Mouse (Mus musculus) brain, adult 2 months (tissue): ENCODE measurements around the gene Mtch1.
"Not testable (repeated sequence)": the region's sequence is repeated elsewhere in the genome, so short reads cannot be mapped to it uniquely, and the experiment has no call there.

Experiments used
- DNase-seq: peaks from one replicate; pipeline ENCODE4 v3.0.0; 2011; ENCODE audit warnings: low read depth, low spot score

Mtch1 gene

DNA sequence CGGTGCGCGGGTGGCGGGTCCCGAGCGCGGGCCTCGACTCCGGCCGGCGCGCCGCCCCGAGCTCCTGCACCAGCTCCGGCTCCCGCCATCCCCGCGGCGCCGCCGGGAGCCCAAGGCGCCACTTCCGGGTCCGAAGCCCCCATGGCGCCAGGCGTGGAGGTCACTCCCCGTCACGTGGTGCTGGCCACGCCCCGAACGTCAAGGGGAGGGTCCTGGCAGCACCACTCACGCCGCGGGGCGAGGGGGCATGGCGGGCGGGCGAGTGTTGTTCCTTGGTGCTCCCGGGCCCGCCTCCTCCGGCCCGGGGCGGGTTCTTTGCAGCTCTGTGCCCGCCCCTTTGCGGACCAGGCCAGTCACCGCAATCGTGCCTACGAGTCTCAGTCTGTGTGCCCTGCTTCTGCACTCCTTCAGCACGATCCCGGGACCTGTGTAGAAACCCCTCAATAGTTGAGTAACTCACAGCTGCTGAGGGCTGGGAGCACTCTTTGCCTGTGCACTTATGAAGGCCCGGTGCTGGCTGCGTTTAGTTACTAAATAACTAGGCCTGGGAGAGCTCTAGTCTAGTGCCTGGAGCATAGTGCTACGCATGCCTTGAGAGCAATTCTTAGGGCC lies at the start of gene Mtch1:
Mtch1 (minus strand) TSS at position 290 of the 612 bp plus-strand sequence.
- DNase-seq, result peak; percentile 98

DNA sequence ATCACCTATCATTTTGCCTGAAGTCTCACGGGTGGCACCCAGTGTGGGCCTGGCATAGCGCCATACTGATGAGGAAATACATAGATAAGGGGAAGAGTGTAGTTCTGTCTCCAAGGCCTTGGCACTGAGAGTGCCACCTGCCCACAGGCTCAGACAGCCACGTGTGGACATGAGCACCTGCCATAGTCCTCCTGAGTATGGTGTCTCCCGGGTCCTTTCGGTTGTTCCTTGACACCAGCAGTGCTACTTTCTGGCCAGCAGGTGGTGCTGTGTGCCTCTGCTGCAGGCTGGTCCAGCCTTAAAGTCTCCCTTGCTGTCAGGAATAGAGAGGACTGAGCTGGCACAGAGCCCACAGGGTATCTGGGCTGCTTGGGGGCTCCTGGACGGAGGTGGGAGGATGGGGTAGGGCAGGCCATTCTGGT lies 49.1 kb upstream of the Mtch1 start:
- DNase-seq, result peak; percentile 91

DNA sequence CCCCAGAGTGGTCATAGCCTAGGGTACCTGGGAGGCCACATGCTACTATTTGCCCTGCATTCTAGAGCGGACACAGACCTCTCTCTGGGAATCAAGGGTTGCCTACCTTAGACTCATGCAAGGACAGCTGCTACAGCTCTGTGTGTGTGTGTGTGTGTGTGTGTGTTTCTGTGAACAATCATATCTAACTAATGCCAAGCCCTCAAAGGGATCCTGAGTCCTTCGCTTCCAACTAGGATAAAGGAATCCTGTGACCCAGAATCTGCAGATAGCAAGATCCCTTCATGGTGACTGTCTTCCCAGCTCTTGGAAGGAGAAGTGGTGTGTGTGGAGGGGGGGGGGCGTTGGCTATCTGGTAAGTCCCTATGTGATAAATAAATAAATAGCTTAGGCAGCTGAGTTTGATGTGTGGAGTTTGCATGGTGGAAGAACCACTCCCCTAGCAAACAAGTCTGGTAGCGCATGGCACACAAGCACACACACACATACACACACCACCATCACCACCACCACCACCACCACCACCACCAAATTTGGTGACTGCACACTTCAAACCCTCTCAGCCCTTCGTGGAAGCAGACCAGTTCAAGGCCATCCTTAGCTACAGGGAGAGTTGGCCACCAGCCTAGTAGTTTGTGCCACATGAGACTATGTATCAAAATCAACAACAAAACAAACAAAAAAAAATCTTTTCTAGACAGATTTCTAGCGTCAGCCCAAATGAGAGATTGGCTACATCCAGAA lies 48.5 kb upstream of the Mtch1 start:
- DNase-seq, result no peak

DNA sequence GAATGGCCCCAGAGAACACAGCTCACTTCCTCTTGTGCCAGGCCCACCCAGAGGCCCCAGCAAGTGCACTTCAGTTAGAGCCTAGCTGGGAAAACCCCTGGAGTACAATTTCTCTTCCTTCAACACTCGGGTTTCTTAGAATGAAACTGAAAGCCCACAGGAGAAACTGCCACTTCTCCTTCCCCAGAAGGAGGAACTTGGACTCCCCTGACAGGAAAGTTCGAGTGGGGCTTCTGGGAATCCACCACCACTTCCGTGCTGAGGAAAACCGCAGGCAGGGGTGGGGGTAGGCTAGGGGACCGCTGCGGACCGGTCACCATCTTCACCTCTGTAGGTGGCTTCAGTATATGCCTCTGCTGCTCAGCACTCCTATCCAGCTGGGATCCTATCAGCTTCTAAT lies 47.6 kb upstream of the Mtch1 start:
- DNase-seq, result peak; percentile 43

DNA sequence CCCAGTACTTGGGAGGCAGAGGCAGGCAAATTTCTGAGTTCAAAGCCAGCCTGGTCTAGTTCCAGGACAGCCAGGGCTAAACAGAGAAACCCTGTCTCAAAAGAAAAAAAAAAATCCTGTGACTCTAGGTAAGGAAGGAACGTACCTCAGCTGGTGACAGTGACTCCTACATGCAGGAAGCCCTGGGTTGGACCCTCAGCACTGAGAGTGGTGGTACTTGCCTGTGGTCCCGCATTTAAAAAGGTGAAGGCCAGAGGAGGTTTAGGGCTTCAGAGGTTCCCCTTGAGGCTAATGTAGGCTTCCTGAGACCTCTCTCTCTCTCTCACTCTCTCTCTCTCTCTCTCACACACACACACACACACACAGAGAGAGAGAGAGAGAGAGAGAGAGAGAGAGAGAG lies 47.0 kb upstream of the Mtch1 start:
- DNase-seq, result not testable (repeated sequence)

DNA sequence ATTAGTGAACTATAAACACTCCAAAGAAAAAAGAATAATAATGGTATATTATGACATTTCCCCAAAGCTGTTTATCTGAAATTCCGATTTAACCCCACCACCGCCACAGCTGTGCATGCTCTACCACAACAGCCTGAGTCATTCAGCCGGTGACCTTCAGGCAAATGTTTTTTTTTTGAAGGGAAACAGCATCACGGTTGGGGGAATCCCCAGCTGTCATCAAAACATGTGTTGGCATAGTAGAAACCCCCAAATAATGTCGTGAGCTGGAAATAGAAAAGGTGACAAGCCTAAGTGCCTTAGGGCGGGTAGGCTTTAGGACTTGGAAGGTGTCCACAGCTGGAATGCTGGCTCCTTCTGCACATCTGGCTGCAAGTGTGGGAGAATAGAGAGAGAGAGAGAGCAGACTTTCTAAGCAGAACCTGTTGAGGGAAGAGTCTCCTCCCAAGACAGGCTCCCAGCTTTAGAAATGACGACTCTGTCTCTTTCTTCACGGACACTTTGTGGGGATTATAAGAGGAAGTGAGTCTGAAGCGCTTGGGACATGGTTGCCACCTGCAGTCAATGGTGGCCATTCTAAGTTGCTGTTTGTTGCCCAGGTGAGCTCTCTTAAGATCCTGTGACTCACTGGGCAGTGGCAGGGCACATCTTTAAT lies 46.5 kb upstream of the Mtch1 start:
- no peak for DNase-seq

DNA sequence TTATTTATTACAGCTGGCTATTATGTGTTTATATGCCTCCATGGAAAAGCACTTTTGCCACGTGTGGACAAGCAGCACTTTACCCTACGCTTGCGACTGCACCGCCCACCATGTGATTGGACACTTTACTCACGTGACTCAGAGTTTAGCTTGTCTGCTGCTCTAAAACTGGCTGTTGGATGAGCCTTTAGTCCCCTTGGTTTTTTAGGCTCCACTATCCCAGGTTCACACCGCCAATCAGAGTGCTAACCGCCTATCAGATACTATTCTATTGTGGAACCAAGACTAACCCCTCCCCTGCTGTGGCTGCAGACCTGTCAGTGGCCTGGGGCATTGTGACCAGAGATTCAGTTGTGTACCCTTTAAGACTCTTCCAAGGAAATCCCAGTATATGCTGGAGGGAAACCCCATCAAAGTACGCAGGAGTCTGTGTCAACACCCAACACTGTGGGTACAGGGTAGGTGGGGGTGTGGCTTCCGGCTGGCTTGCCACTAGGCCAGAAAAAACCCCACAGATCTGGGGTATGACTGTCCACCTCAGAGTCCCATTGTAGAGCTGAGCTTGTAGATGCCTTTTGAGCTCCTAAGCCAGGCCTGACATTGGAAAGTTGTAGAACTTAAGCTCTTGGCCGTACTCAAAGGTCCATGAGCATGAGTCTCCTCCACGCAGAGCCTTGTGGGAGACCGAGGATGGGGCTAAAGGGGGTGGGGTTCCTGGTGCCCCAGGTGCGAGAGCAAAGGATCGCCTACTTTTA lies 45.8 kb upstream of the Mtch1 start:
- no peak for DNase-seq

DNA sequence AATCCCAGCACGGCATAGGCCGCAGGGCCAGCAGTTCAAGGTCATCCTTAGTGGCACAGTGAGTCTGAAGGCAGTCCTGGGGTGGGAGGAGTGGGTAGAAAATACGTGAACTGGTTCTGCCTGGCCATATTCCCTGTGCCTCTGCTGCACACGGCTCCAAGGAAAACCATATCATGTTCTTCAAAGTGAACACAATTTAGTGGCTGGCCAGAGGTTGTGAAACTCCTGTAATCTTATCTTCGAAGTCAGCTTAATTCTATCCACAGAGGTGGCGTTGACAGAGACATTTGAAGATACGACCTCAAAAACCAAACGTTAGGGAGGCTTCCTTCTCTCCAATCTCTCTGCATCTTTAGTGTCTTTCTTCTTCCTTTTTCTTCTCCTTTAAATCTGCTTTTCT lies 43.5 kb upstream of the Mtch1 start:
- no peak for DNase-seq

DNA sequence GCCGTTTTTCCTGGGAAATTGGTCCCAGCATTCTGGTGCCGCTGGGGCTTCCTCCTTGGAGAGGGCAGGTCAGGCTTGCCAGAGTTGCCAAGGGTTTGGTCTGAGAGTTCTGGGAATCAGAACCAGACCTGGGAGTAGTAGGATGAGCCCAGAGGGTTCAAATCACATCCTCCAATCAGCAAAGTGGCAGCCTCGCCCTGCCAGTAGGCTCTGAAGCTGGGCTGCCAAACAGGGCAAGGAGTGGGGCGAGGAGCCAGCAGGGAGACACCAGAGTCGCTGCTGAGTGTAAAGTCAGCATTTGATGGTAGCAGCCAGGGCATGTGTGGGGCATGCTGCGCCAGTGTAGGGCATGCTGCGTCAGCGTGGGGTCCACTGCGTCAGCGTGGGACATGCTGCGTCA lies 41.2 kb upstream of the Mtch1 start:
- no peak for DNase-seq

DNA sequence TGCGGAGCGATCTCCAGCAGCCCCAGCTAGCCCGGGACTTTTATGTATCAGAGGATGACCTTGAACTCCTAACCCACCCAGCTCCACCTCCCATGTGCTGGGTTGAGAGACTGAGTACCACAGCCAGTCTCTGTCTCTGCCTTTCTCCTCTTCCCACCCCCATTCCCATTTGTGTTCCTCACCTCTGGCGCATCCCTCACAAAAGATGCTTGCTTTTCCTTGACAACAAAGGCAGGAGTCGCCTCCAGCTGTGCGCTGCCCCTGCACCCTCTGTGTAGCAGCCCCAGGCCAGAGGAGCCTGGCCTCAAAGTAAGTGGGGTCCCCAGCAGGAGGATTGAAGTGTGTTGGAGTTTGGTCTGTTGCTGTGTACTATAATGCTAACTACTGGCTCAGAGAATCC lies 38.0 kb upstream of the Mtch1 start:
- no peak for DNase-seq

DNA sequence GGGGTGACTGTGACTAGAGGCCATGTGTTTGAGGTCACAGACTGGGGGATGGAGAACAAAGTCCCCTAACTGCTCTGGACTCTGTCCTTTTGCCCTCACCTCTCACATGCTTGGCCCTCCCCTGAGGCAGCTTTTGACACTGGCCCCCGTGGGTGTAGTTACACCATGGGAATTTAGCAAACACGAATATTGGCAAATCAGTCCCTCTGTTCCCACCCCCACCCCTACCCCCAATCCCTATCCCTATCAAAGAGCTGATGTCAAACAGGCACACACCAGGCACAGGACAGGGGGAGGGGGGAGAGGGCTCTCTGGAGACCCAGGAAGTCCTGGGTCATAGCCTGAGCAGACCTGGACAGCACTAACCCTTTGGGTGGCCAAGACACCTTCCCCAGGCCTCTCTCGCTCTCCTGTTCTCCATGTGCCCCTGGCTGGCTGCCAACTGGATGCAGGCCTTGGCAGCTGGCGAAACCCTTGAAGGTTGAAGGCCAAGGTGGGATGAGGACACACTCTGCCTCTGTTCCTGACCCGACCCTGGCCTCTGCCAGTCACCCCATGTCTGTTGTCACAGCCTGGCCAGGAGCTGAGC lies 37.2 kb upstream of the Mtch1 start:
- no peak for DNase-seq

DNA sequence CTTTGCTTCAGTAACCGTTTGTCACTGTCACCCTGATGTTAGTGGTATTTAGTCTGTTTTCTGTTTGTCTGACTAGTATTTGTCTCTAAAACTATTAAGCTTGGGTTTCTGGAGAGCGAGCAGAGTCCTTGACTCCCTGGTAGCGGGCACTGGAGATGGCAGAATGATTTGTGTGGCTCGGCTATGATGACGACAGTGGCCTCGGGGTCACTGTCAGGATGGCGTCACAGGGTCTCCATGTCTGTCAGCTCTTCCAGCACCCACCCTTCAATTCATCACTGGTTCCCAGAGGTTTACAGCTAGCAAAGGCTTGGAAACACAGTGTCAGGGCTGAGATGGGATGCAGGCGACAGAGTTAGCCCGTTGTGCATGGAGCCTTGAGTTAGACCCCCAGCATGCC lies 36.2 kb upstream of the Mtch1 start:
- no peak for DNase-seq

DNA sequence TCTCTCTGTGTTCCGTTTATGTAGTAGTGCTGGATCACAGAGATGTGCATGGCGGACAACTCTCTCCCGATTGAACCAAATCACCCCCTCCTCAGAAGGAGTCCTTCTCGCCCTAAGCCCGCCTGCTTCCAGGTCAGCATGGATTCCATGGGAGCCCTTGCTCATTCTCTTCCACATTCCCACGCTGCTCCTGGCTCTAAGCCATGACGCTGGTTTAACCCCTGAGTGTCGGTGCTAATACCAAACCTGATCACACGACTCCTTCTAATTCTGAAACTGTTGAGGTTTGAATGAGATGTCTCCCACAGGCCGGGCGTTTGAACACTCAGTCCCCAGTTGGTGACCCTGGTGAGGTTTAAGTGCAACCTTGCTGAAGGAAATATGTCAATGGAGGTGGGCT lies 34.7 kb upstream of the Mtch1 start:
- DNase-seq, result no peak

DNA sequence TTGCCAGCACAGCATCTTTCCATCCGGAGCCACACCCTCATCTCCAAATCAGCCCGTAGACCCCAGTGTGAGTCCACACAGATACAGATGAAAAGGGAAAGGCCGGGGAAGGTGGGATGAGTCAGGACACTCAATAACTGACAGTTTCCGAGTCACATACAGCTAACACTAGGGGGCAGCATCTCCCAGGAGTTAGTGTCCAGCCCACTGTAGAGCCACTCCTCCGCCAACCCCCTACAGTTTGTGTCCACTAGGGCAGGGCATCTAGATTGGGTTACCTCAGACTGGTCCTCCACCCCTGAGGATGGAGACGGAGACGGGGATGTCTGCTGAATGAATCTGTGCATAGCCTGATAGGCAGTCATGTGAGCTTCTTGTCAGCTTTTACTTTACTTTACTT lies 33.7 kb upstream of the Mtch1 start:
- DNase-seq, result peak; percentile 77

DNA sequence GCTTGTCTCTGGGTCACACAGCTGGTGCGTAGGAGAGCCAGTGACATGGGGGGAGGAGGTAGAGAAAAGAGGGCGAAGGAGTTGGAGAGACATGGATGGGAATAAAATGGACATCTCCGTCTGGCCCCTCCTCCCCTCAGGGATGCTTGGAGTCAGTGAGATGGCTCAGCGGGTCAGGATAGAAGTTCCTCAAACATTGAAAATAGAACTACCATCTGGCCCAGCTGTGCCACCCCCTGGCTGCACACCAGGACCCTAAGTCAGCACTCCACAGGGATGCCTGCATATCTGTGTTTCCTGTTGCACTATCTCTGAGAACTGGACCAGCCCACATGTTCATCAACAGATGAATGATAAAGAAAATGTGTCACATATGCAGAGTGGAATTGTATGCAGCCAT lies 32.5 kb upstream of the Mtch1 start:
- DNase-seq, result no peak

DNA sequence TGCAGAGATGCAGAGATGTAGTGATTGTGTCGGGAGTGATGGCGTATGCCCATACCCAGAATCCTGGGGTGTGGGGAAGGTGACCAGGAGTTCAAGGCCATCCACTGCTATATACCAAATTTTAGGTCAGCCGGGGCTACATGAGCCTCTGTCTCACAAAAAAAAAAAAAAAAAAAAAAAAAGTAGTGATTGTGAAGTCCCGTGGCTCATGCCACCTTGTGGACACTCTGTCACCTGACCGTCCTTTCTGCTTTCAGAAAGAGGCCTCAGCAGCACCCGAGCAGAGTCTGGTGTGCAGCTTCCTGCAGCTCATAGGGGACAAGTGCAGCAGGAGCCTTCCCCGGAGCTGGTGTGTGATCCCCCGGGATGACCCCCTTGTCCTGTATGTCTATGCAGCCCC lies 30.3 kb upstream of the Mtch1 start:
- no peak for DNase-seq

DNA sequence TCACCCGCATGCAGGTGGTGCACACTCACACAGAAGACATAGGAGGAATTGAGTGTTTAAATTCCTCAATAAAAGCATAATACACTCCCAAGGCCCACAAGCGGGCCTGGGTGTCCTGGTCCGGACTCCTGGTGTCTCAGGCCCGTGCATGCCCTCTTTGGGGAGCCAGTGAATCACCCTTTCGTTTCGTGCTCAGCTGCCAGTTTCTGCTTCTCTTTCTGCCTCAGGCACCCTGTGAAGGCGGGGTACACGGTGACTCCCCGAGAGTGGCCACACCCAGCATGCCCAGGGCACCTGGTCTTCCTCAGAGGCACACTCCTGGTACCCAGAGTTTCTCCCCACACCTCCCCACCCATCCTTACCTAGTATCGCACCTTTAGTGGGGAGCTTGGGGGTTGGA lies 28.1 kb upstream of the Mtch1 start:
- no peak for DNase-seq

DNA sequence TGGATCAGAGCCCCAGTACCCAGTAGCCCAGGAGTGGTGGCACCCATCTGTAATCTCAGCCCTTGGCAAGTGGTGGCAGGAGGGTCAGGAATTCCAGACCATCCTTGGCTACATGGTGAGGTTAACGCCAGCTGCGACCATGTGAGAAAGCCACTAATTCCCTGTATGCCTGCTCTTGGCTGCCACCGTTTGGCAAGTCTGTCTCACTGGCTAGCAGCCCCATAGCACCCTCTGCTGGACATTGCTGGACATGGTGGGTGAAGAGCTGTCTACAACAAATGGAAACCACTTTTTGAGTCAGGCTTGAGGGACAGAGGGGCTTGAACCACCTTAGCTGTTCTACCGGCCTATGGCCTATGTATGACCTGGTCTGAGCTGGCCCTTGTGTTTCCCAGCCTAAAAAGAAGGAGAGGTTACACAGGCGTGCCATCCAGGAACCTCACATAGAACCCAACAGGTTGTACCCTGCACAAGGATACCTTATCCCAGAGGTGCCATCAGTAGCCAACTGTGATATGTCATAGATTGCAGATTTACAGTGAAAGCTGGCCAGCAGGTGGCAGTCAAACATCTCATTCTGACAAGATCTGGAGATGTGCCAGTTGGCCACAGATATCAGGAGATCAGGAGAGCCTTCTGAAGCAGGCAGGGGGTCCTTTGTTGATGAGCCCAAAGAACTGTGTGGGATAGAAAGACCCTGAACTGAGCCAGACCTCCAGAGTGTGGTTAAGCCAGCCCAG lies 23.4 kb upstream of the Mtch1 start:
- peak; percentile 96 for DNase-seq

DNA sequence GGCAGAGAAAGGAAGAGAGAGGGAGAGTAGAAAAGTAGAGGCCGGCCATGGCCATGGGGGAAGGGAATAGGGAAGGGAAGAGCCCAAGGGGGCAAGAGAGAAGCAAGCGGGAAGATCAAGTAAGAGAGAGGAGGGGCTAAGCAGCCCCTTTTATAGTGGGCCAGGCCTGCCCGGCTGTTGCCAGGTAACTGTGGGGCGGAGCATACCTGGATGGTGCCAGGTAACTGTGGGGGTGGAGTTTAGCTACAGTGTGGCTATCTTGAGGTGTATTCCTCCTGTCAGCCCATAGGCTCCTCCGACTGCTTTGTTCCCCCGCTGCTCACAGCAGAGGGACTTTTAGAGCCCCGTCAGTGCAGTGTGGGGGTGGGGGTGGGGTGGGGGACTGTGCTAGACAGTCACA lies 21.0 kb upstream of the Mtch1 start:
- DNase-seq, result no peak

DNA sequence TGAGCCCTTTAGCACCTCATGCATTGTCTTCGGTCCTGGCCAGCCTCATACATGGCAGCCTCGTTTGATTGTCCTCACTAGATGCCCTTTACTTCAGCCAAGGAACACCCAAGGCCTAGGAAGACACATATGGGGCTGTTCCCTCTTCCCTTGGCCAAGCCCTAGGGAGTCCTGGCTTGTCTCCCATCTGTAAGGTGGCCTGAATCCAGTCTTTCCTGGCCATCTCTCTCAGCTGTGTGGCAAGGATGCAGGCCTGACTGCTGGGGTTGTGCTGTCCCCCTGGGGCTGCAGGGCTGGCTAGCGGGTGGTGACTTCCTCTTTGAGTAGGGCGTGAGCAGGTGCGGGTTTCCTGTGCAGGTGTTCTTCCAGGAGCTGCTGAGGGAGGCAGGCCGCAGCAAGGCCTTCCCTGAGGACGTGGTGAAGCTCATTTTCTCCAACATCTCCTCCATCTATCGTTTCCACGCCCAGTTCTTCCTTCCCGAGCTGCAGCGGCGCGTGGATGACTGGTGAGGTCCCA lies 17.4 kb upstream of the Mtch1 start:
- peak; percentile 36 for DNase-seq

DNA sequence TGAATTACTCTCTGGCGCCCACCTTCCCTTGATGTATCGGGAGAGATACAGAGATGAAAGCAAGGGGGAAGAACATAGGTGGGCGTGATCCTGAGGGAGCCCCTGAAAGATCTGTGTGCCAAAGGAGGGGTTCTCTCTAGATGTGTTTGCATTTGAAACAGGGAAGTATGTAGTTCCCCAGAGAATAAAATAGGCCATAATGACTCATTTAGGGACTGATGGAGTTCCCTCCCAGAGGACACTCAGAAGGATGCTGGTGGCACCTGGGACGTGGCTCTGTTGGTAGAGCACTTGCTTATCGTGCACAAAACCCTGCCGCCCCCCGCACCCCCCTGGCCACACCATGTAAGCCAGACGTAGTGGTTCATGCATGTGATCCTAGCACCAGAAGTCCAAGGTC lies 15.4 kb upstream of the Mtch1 start:
- no peak for DNase-seq
